Comparison of ENCODE assay signal across 8 mouse cellular contexts in genomic region chr2:93071656-93072055, GRCm38 (mm10). TPM values are rescaled to one million over a fixed set of nuclear protein-coding genes. Genes with fewer than 3 reads are reported as not detected.
DNase-seq lines count a peak whose midpoint lies in the region; ATAC-seq lines count a peak whose summit lies in the region.

No protein-coding gene starts in this region.

- peak; percentile 48 to 66 for DNase-seq in left cerebral cortex, postnatal 14 days (ENCODE audit: low spot score in 2 of 2)
- no peak for DNase-seq in left cerebral cortex, adult 8-10 months (ENCODE audit: low spot score in 2 of 2)
- peak; percentile 82 to 91 for DNase-seq in adrenal gland, adult (ENCODE audit: inconsistent age in 2 of 2, low spot score in 1 of 2)
- peak; percentile 88 for DNase-seq in forelimb bud, embryonic 11.5 days (ENCODE audit: low read depth, low spot score)
- DNase-seq in right cerebral cortex, postnatal 14 days, result peak; percentile 62

- intact Hi-C loops in left cerebral cortex, postnatal 14 days (cut with DNase I), result loop anchor here (5.0 kb wide), 1 partner anchor 346 kb away; no protein-coding TSS in a partner anchor

- no peak overlapping the region for H3K9ac ChIP-seq in intestine, embryonic 16.5 days (ENCODE audit: low read depth, low read length)
- H3K9ac ChIP-seq in lung, embryonic 16.5 days (ENCODE audit: low read length), result no peak overlapping the region

- H3K36me3 ChIP-seq in intestine, embryonic 16.5 days (ENCODE audit: control insufficient read depth, insufficient read depth, low read length), result no peaks in the 10 kb centered on the region
- no peaks in the 10 kb centered on the region for H3K36me3 ChIP-seq in lung, embryonic 16.5 days (ENCODE audit: control insufficient read depth, insufficient read depth, low read length)

- H3K4me2 ChIP-seq in intestine, embryonic 16.5 days (ENCODE audit: low read depth, low read length), result no peak overlapping the region
- H3K4me2 ChIP-seq in lung, embryonic 16.5 days (ENCODE audit: low read depth, low read length), result no peak overlapping the region

- no peaks in the 10 kb centered on the region for H3K4me1 ChIP-seq in intestine, embryonic 16.5 days (ENCODE audit: control insufficient read depth, insufficient read depth, low read length)
- no peaks in the 10 kb centered on the region for H3K4me1 ChIP-seq in lung, embryonic 16.5 days (replicated peaks; ENCODE audit: control insufficient read depth, insufficient read depth, low read length)

- no peaks in the 10 kb centered on the region for H3K27me3 ChIP-seq in intestine, embryonic 16.5 days (replicated peaks; ENCODE audit: control insufficient read depth, insufficient read depth, low read length)
- H3K27me3 ChIP-seq in lung, embryonic 16.5 days (ENCODE audit: control insufficient read depth, insufficient read depth, low read depth, low read length), result no peaks in the 10 kb centered on the region; the same call in 1 of the 2 replicates

- H3K4me3 ChIP-seq in intestine, embryonic 16.5 days (ENCODE audit: low read length), result no peak overlapping the region
- no peak overlapping the region for H3K4me3 ChIP-seq in lung, embryonic 16.5 days (ENCODE audit: low read length)

- WGBS in intestine, embryonic 16.5 days, result 7% methylated on average over 12 of the region's 12 CpGs
- 6% methylated on average over 12 of the region's 12 CpGs for WGBS in lung, embryonic 16.5 days

- no peaks in the 10 kb centered on the region for H3K9me3 ChIP-seq in intestine, embryonic 16.5 days (ENCODE audit: control insufficient read depth, low read length)
- H3K9me3 ChIP-seq in lung, embryonic 16.5 days (ENCODE audit: control insufficient read depth, low read length), result no peaks in the 10 kb centered on the region

- peak; percentile 32; the same call in 1 of the 2 replicates for ATAC-seq in intestine, embryonic 16.5 days
- ATAC-seq in lung, embryonic 16.5 days (ENCODE audit: low read depth), result peak; percentile 21; the same call in 1 of the 2 replicates
- no peak for ATAC-seq in activated CD4-positive, CD25-positive, alpha-beta regulatory T cell, adult 4 months

- H3K27ac ChIP-seq in intestine, embryonic 16.5 days (ENCODE audit: low read length), result no peak overlapping the region
- H3K27ac ChIP-seq in lung, embryonic 16.5 days (ENCODE audit: low read length), result no peak overlapping the region

RNA-seq across cellular contexts. Expression of gene Prdm11, which starts 25.7 kb away (rescaled TPM):
- total RNA-seq in left cerebral cortex, postnatal 14 days (2021), result 10 to 100 TPM; 26.7 to 29.3 TPM
- 10 to 100 TPM; 21.0 to 22.5 (median 21.5) TPM for total RNA-seq in left cerebral cortex, adult 8-10 months (2022)
- 7.1 and 7.3 TPM in 2 replicates for polyA plus RNA-seq in intestine, embryonic 16.5 days (2015; fragmentation: Nextera tagmentation; extraction: Ambion mirVana)
- 5.5 and 6.3 TPM in 2 replicates for polyA plus RNA-seq in lung, embryonic 16.5 days (2015; fragmentation: Nextera tagmentation; extraction: Ambion mirVana)
- polyA plus RNA-seq in activated CD4-positive, CD25-positive, alpha-beta regulatory T cell, adult 4 months (2017; shearing (Covaris generic)), result 1 to 10 TPM in 1 of 2 experiments, under 1 TPM in 1; 0.99 to 1.3 TPM

Comparison
In these comparisons a context has a peak if more than half of its experiments do, and no peak if none do; other contexts are left out.
1. DNase-seq: peak in left cerebral cortex, postnatal 14 days (2 of 2), adrenal gland, adult (2 of 2), forelimb bud, embryonic 11.5 days (single experiment) and right cerebral cortex, postnatal 14 days (single experiment); none in left cerebral cortex, adult 8-10 months (0 of 2).